Mouse (Mus musculus): ENCODE measurements around the gene Rhcg. TPM values are rescaled to one million over a fixed set of nuclear protein-coding genes. Genes with fewer than 3 reads are reported as not detected.
A peak's percentile ranks its signal among the peaks of the same experiment; 100 is the strongest.

The Rhcg gene
- 2.5 and 5.1 TPM in 2 replicates for polyA plus RNA-seq (2015; fragmentation: Nextera tagmentation; extraction: Ambion mirVana)

DNA sequence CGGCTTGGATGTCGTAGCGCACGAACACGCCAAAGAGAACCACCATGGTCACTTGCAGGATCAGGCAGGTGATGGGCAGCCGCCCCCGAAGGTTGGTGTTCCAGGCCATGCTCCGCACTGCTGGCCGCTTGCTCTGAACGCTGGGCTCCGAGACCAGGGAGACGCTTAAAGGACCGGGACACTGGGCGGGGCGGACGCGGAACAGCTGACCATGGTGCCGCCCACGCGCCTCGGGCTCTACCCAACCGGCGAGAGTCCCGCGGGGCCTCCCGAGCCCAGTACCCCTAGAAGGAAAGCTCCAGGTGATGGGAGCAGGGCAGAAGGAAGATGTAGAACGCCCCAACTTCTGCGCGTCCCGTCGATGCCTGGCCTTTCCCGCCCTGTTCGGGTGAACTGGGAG lies at the start of gene Rhcg:
Gene Rhcg (minus strand): TSS at position 240 of the 400 bp plus-strand sequence.
- H3K36me3 ChIP-seq (ENCODE audit: control insufficient read depth, insufficient read depth), result no peaks in the 10 kb centered on the region
- no peaks in the 10 kb centered on the region for H3K4me1 ChIP-seq (replicated peaks; ENCODE audit: control insufficient read depth, insufficient read depth, low read length)
- WGBS, result 7% methylated on average over 33 of the region's 33 CpGs
- H3K9ac ChIP-seq (replicated peaks; ENCODE audit: low read depth, low read length), result no peak within 1 kb of the TSS
- no peak within 1 kb of the TSS for H3K27ac ChIP-seq (ENCODE audit: low read length)
- no peaks in the 10 kb centered on the region for H3K9me3 ChIP-seq (ENCODE audit: control insufficient read depth, low read length)
- H3K4me3 ChIP-seq (replicated peaks; ENCODE audit: low read length), result peak within 1 kb of the TSS; percentile 24
- peak within 1 kb of the TSS; percentile 37 for H3K4me2 ChIP-seq (ENCODE audit: low read length)
- H3K27me3 ChIP-seq (replicated peaks; ENCODE audit: control insufficient read depth, insufficient read depth, low read length), result peaks cover 19% of the 10 kb centered on the region
- no peak for ATAC-seq

DNA sequence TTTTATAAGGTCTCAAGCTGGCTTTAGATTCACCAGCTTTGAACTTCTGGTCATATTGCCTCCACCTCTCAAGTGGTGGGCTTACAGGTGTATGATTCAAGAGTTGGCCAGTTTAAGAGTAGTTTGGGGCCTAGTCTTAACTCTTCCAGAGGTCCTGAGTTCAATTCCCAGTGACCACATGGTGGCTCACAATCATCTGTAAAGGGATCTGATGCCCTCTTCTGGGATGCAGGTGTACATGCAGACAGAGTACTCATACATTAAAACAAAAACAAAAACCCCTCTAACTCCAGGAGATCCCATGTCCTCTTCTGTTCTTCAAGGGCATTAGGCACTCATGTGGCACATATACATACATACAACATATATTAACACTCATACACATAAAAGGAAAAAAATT lies 49.2 kb upstream of the Rhcg start:
- no peaks in the 10 kb centered on the region for H3K27me3 ChIP-seq (replicated peaks; ENCODE audit: control insufficient read depth, insufficient read depth, low read length)
- ATAC-seq, result no peak
- no peak overlapping the region for H3K9ac ChIP-seq (replicated peaks; ENCODE audit: low read depth, low read length)
- no peaks in the 10 kb centered on the region for H3K36me3 ChIP-seq (ENCODE audit: control insufficient read depth, insufficient read depth)
- no peak overlapping the region for H3K4me3 ChIP-seq (replicated peaks; ENCODE audit: low read length)
- H3K4me2 ChIP-seq (ENCODE audit: low read length), result no peak overlapping the region
- no peaks in the 10 kb centered on the region for H3K9me3 ChIP-seq (ENCODE audit: control insufficient read depth, low read length)
- peaks cover 3% of the 10 kb centered on the region for H3K4me1 ChIP-seq (replicated peaks; ENCODE audit: control insufficient read depth, insufficient read depth, low read length)
- no peak overlapping the region for H3K27ac ChIP-seq (ENCODE audit: low read length)

- WGBS, result 9% methylated on average over 5 of the region's 5 CpGs
- H3K4me2 ChIP-seq (ENCODE audit: low read length), result peak overlapping the region; percentile 64
- peak overlapping the region; percentile 32 for H3K9ac ChIP-seq (replicated peaks; ENCODE audit: low read depth, low read length)
Observed at GRCm38 (mm10) chr7:79661253-79661890, 43.9 kb upstream of the Rhcg start.

DNA sequence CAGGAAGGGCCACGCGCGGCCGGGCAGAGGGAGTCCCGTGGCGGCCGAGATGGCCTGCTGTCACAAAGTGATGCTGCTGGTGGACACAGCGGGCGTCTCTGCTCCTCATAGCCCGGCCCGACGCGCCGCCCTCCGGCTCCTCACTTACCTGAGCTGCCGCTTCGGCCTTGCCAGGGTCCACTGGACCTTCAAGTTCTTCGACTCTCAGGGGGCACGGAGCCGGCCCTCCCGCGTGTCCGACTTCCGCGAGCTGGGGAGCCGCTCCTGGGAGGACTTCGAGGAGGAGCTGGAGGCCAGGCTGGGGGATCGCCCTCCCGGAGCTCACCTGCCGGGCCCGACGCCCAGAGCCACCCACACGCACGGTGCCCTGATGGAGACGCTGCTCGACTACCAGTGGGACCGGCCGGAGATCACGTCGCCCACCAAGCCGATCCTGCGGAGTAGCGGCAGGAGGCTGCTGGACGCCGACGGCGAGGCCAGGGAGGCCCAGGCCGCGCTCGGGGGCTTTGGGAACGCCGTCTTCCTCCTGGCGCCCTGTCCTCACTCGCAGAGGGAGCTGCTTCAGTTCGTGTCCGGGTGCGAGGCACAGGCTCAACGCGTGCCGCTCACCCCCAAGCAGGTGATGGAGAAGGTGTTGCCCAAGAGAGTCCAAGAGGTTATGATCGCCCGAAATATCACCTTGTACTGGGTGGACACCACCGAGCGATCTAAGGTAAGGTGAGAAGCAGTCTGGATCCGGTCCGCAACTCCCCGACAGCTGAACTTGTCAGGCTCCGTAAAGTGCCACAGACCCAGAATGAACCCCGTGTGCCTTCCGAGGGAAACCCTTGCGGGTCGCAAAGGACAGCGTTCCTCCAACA lies 43.1 kb upstream of the Rhcg start:
- Histone ChIP-seq H3K9me3 (ENCODE audit: control insufficient read depth, low read length) (no peaks in the 10 kb centered on the region), H3K9ac (replicated peaks; ENCODE audit: low read depth, low read length) (peak overlapping the region; percentile 32), H3K4me1 (replicated peaks; ENCODE audit: control insufficient read depth, insufficient read depth, low read length) (peaks cover 17% of the 10 kb centered on the region), H3K4me3 (replicated peaks; ENCODE audit: low read length) (peak overlapping the region; percentile 59), H3K27ac (ENCODE audit: low read length) (no peak overlapping the region), H3K27me3 (replicated peaks; ENCODE audit: control insufficient read depth, insufficient read depth, low read length) (no peaks in the 10 kb centered on the region), H3K4me2 (ENCODE audit: low read length) (peak overlapping the region; percentile 64), H3K36me3 (ENCODE audit: control insufficient read depth, insufficient read depth) (no peaks in the 10 kb centered on the region)
- WGBS, result under 1% methylated on average over 72 of the region's 73 CpGs
- ATAC-seq, result 0 out of 2 replicates have a peak, but pooled peaks have one; percentile 4

More at GRCm38 (mm10) chr7:79661253-79661890, 43.9 kb upstream of the Rhcg start:
- Histone ChIP-seq H3K4me3 (replicated peaks; ENCODE audit: low read length) (peak overlapping the region; percentile 59), H3K36me3 (ENCODE audit: control insufficient read depth, insufficient read depth) (no peaks in the 10 kb centered on the region), H3K4me1 (replicated peaks; ENCODE audit: control insufficient read depth, insufficient read depth, low read length) (peaks cover 17% of the 10 kb centered on the region), H3K27me3 (replicated peaks; ENCODE audit: control insufficient read depth, insufficient read depth, low read length) (no peaks in the 10 kb centered on the region), H3K9me3 (ENCODE audit: control insufficient read depth, low read length) (no peaks in the 10 kb centered on the region), H3K27ac (ENCODE audit: low read length) (no peak overlapping the region)
- no peak for ATAC-seq

DNA sequence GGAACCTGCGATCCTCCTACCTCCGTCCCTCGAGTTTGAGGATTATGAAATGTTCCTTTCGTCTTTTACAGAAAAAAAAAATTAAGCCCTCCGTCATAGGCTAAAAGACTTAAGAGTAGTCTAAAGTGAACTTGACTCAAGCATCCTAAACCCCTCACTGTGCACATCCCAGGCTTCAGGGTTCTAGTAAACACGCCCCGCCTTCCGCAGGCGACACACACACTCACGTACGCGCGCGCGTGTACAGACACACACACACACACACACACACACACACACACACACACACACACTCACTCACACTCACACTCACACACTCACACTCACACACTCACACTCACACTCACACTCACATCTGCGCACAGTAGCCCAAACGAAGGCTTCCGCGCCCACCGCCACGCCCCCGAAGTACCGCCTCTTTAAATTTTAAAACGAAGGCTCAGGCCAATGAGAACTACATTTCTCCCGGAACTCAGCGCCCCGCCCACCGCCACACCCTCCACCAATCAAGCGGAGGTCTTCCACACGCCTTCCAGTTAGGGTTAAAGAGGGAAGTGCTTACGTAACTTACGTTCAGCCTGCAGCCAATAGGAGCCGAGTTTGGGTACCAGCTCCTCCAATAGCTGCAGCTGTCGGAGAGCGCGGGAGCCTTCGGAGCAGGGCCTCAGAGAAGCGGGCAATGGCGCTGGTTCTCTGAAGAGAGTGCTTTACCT lies 42.3 kb upstream of the Rhcg start, which contains the start of gene Ticrr:
Gene Ticrr (plus strand): TSS at position 619 of the 713 bp plus-strand sequence.
- under 1% methylated on average over 38 of the region's 39 CpGs for WGBS
- peak within 1 kb of the TSS; percentile 72 for H3K4me2 ChIP-seq (ENCODE audit: low read length)
- H3K27ac ChIP-seq (ENCODE audit: low read length), result no peak within 1 kb of the TSS
- peak within 1 kb of the TSS; percentile 33 for H3K9ac ChIP-seq (replicated peaks; ENCODE audit: low read depth, low read length)
- H3K4me1 ChIP-seq (replicated peaks; ENCODE audit: control insufficient read depth, insufficient read depth, low read length), result peaks cover 17% of the 10 kb centered on the region
- no peaks in the 10 kb centered on the region for H3K27me3 ChIP-seq (replicated peaks; ENCODE audit: control insufficient read depth, insufficient read depth, low read length)
- ATAC-seq, result peak; percentile 100
- H3K9me3 ChIP-seq (ENCODE audit: control insufficient read depth, low read length), result no peaks in the 10 kb centered on the region
- H3K4me3 ChIP-seq (replicated peaks; ENCODE audit: low read length), result peak within 1 kb of the TSS; percentile 59
- no peaks in the 10 kb centered on the region for H3K36me3 ChIP-seq (ENCODE audit: control insufficient read depth, insufficient read depth)

- Histone ChIP-seq H3K9ac (replicated peaks; ENCODE audit: low read depth, low read length) (no peak overlapping the region), H3K4me3 (replicated peaks; ENCODE audit: low read length) (no peak overlapping the region), H3K4me1 (replicated peaks; ENCODE audit: control insufficient read depth, insufficient read depth, low read length) (peaks cover 5% of the 10 kb centered on the region), H3K27ac (ENCODE audit: low read length) (no peak overlapping the region), H3K4me2 (ENCODE audit: low read length) (no peak overlapping the region), H3K9me3 (ENCODE audit: control insufficient read depth, low read length) (no peaks in the 10 kb centered on the region), H3K27me3 (replicated peaks; ENCODE audit: control insufficient read depth, insufficient read depth, low read length) (no peaks in the 10 kb centered on the region), H3K36me3 (ENCODE audit: control insufficient read depth, insufficient read depth) (no peaks in the 10 kb centered on the region)
- WGBS, result 0% methylated on average over 1 of the region's 1 CpGs
- ATAC-seq, result no peak
Observed at GRCm38 (mm10) chr7:79654586-79654985, 37.1 kb upstream of the Rhcg start.

DNA sequence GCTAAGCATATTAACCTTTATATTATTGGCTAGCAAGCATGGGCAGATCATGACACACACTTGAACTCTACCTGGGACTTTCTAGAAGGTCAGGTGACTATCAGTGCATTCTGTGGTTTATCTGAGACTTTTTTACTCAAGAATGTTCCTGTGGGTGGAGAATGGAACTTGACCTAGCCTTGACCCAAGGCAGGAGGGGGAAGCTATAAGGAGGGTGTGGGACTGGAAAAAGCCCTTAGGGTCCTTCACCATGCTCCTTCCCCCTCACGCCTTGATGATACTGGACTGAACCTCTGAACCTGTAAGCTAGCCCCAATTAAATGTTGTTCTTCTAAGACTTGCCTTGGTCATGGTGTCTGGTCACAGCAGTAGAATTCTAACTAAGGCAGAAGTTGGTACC lies 36.7 kb upstream of the Rhcg start:
- Histone ChIP-seq H3K36me3 (ENCODE audit: control insufficient read depth, insufficient read depth) (no peaks in the 10 kb centered on the region), H3K27ac (ENCODE audit: low read length) (no peak overlapping the region), H3K4me2 (ENCODE audit: low read length) (no peak overlapping the region), H3K27me3 (replicated peaks; ENCODE audit: control insufficient read depth, insufficient read depth, low read length) (no peaks in the 10 kb centered on the region), H3K4me3 (replicated peaks; ENCODE audit: low read length) (no peak overlapping the region), H3K9me3 (ENCODE audit: control insufficient read depth, low read length) (no peaks in the 10 kb centered on the region), H3K4me1 (replicated peaks; ENCODE audit: control insufficient read depth, insufficient read depth, low read length) (peaks cover 1% of the 10 kb centered on the region), H3K9ac (replicated peaks; ENCODE audit: low read depth, low read length) (no peak overlapping the region)
- no peak for ATAC-seq
- 81% methylated on average over 1 of the region's 1 CpGs for WGBS

- Histone ChIP-seq H3K9me3 (ENCODE audit: control insufficient read depth, low read length) (no peaks in the 10 kb centered on the region), H3K9ac (replicated peaks; ENCODE audit: low read depth, low read length) (no peak overlapping the region), H3K36me3 (ENCODE audit: control insufficient read depth, insufficient read depth) (no peaks in the 10 kb centered on the region), H3K4me1 (replicated peaks; ENCODE audit: control insufficient read depth, insufficient read depth, low read length) (no peaks in the 10 kb centered on the region), H3K4me3 (replicated peaks; ENCODE audit: low read length) (no peak overlapping the region), H3K27me3 (replicated peaks; ENCODE audit: control insufficient read depth, insufficient read depth, low read length) (no peaks in the 10 kb centered on the region), H3K4me2 (ENCODE audit: low read length) (no peak overlapping the region), H3K27ac (ENCODE audit: low read length) (no peak overlapping the region)
- no peak for ATAC-seq
- WGBS, result 11% methylated on average over 3 of the region's 3 CpGs
Observed at GRCm38 (mm10) chr7:79649005-79649404, 31.5 kb upstream of the Rhcg start.

- no peaks in the 10 kb centered on the region for H3K27me3 ChIP-seq (replicated peaks; ENCODE audit: control insufficient read depth, insufficient read depth, low read length)
- WGBS, result 79% methylated on average over 3 of the region's 3 CpGs
- no peak overlapping the region for H3K4me3 ChIP-seq (replicated peaks; ENCODE audit: low read length)
- H3K9me3 ChIP-seq (ENCODE audit: control insufficient read depth, low read length), result no peaks in the 10 kb centered on the region
- H3K4me1 ChIP-seq (replicated peaks; ENCODE audit: control insufficient read depth, insufficient read depth, low read length), result no peaks in the 10 kb centered on the region
- no peak overlapping the region for H3K9ac ChIP-seq (replicated peaks; ENCODE audit: low read depth, low read length)
- no peak overlapping the region for H3K27ac ChIP-seq (ENCODE audit: low read length)
- no peak overlapping the region for H3K4me2 ChIP-seq (ENCODE audit: low read length)
- ATAC-seq, result no peak
- no peaks in the 10 kb centered on the region for H3K36me3 ChIP-seq (ENCODE audit: control insufficient read depth, insufficient read depth)
Observed at GRCm38 (mm10) chr7:79647233-79647632, 29.8 kb upstream of the Rhcg start.

Data from forebrain, embryonic 16.5 days (tissue).